ENCODE assay signal across 13 mouse cellular contexts in genomic region chr19:56265149-56265548, GRCm38 (mm10). TPM values are rescaled to one million over a fixed set of nuclear protein-coding genes. Genes with fewer than 3 reads are reported as not detected.
DNase-seq lines count a peak whose midpoint lies in the region; ATAC-seq and TF ChIP-seq lines count a peak whose summit lies in the region.
"Had no signal": no experiment of that assay in that cellular context is flagged by ENCODE, and none has a peak within 500 bp of the region (broad histone marks: within the 10 kb centered on the region; RNA-seq: fewer than 3 reads in every experiment).

No protein-coding gene starts in this region.

- no peak overlapping the region for H3K4me3 ChIP-seq in heart, embryonic 10.5 days
- no peak overlapping the region for H3K4me3 ChIP-seq in lung, postnatal 0 days (ENCODE audit: low read depth, low read length)
- H3K4me3 ChIP-seq in lung, adult 2 months (replicated peaks; ENCODE audit: extremely low read depth, low read depth, low read length): no peak overlapping the region
- H3K4me3 ChIP-seq: erythroblast, embryonic 14.5 days; hindbrain, embryonic 10.5 days; limb, embryonic 12.5 days had no signal

- no peaks in the 10 kb centered on the region for H3K36me3 ChIP-seq in heart, embryonic 10.5 days
- no peaks in the 10 kb centered on the region for H3K36me3 ChIP-seq in lung, postnatal 0 days (ENCODE audit: insufficient read depth, low read length)
- no peaks in the 10 kb centered on the region for H3K36me3 ChIP-seq in splenic B cell, adult 2 months (ENCODE audit: control insufficient read depth, insufficient read depth, low read length, poor library complexity, severe bottlenecking)
- H3K36me3 ChIP-seq: hindbrain, embryonic 10.5 days; limb, embryonic 12.5 days had no signal

- no peak overlapping the region for H3K9ac ChIP-seq in lung, postnatal 0 days (replicated peaks; ENCODE audit: low read depth)
- H3K9ac ChIP-seq: limb, embryonic 12.5 days had no signal

- H3K9me3 ChIP-seq in heart, embryonic 10.5 days: no peaks in the 10 kb centered on the region
- no peaks in the 10 kb centered on the region for H3K9me3 ChIP-seq in lung, postnatal 0 days (ENCODE audit: low read length)
- H3K9me3 ChIP-seq: hindbrain, embryonic 10.5 days; limb, embryonic 12.5 days had no signal

- H3K27me3 ChIP-seq in heart, embryonic 10.5 days (ENCODE audit: insufficient read depth, poor library complexity, severe bottlenecking): peaks cover 6% of the 10 kb centered on the region; the same call in 1 of the 2 replicates
- no peaks in the 10 kb centered on the region for H3K27me3 ChIP-seq in lung, postnatal 0 days (replicated peaks; ENCODE audit: insufficient read depth, low read length)
- H3K27me3 ChIP-seq in splenic B cell, adult 2 months (ENCODE audit: control insufficient read depth, insufficient read depth, low read length, poor library complexity, severe bottlenecking): no peaks in the 10 kb centered on the region

- no peak for TF ChIP-seq EP300 in lung, postnatal 0 days (IDR thresholded peaks at IDR 0.05)

- peak; percentile 61 for ATAC-seq in lung, postnatal 0 days
- ATAC-seq: midbrain, embryonic 16.5 days had no signal

- no peak for TF ChIP-seq CTCF in lung, postnatal 0 days (IDR thresholded peaks at IDR 0.05)
- no peak for TF ChIP-seq CTCF in lung, adult 2 months (IDR thresholded peaks at IDR 0.05; ENCODE audit: insufficient read depth, low read length)

- peaks cover 38% of the 10 kb centered on the region for H3K4me1 ChIP-seq in heart, embryonic 10.5 days
- no peaks in the 10 kb centered on the region for H3K4me1 ChIP-seq in lung, postnatal 0 days (ENCODE audit: insufficient read depth, low read depth, low read length)
- H3K4me1 ChIP-seq in lung, adult 2 months (ENCODE audit: control insufficient read depth, insufficient read depth, low read length): no peaks in the 10 kb centered on the region; the same call in 1 of the 2 replicates

- DNase-seq in heart, embryonic 10.5 days (ENCODE audit: low spot score): no peak
- DNase-seq in heart, postnatal 36 days: no peak
- peak; percentile 41 for DNase-seq in lung, postnatal 0 days (ENCODE audit: low spot score)
- DNase-seq in lung, adult 2 months: no peak
- DNase-seq in kidney, postnatal 4 days: peak; percentile 41 to 61
- DNase-seq in splenic B cell, adult 2 months (ENCODE audit: low read depth, low spot score): peak; percentile 28
- DNase-seq in right cerebral cortex, postnatal 25 days: no peak
- DNase-seq in right cerebral cortex, postnatal 4 days: no peak
- DNase-seq: cerebellum, adult 9-10 months had no signal

- no peak overlapping the region for H3K4me2 ChIP-seq in lung, postnatal 0 days (replicated peaks; ENCODE audit: low read depth, low read length)
- H3K4me2 ChIP-seq: limb, embryonic 12.5 days had no signal

- WGBS in heart, embryonic 10.5 days: 40% methylated on average over 5 of the region's 5 CpGs
- WGBS in lung, postnatal 0 days: 58% methylated on average over 5 of the region's 5 CpGs
- WGBS in lung, adult 2 months: 52% methylated on average over 5 of the region's 5 CpGs

- intact Hi-C loops in heart, postnatal 36 days (cut with DNase I): no loop called here

- TF ChIP-seq POLR2A in lung, adult 2 months (IDR thresholded peaks at IDR 0.05; ENCODE audit: borderline replicate concordance, extremely low read depth, low read depth, low read length): no peak

- H3K27ac ChIP-seq in heart, embryonic 10.5 days: peak overlapping the region; percentile 17; the same call in 1 of the 2 replicates
- H3K27ac ChIP-seq in lung, postnatal 0 days (ENCODE audit: low read length): no peak overlapping the region
- H3K27ac ChIP-seq: hindbrain, embryonic 10.5 days; limb, embryonic 12.5 days had no signal

RNA-seq across cellular contexts. Expression of gene Habp2, which starts 21.8 kb away (rescaled TPM):
- polyA plus RNA-seq in heart, embryonic 10.5 days (2016; fragmentation: Nextera tagmentation; extraction: Ambion mirVana): 0.87 and 19.6 TPM in 2 replicates
- total RNA-seq in heart, postnatal 36 days (2021): not detected
- polyA plus RNA-seq in lung, postnatal 0 days (2015; fragmentation: Nextera tagmentation; extraction: Ambion mirVana): 0.18 TPM in 1 of 2 replicates, not detected in the other
- polyA plus RNA-seq in lung, adult 2 months (2012; rRNA removed): not detected in 2 replicates
- polyA plus RNA-seq: hindbrain, embryonic 10.5 days; limb, embryonic 12.5 days had no signal

Comparison
In these comparisons a context has a peak if more than half of its experiments do, and no peak if none do; other contexts are left out.
1. DNase-seq: peak in lung, postnatal 0 days (single experiment), kidney, postnatal 4 days (2 of 2) and splenic B cell, adult 2 months (single experiment); none in heart, embryonic 10.5 days (single experiment), heart, postnatal 36 days (0 of 2), lung, adult 2 months (single experiment), right cerebral cortex, postnatal 25 days (single experiment) and right cerebral cortex, postnatal 4 days (single experiment).